Mouse (Mus musculus): ENCODE measurements around the gene Dusp12. TPM values are rescaled to one million over a fixed set of nuclear protein-coding genes. Genes with fewer than 3 reads are reported as not detected.

Gene Dusp12
- polyA plus RNA-seq, 1 experiment from 2014 or later, result 29.3 TPM

DNA sequence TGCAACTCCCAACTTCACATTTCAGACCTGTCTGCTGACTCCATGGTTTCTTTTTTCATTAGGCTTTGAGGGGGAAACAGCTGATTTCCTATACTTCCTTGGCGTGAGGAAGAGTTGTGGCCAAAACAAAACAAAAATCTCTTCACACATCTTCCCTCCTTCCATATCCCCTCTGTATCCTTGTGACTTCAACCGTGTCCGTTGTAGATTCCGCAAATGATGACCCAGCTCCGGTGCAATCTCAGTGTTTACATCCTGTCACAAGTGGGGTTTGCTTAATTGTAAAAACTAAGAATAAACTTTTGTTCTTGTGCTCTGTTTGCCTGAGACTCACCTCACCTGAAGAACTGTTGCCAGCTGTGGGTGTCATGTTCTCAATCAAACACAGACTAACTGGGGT is 18.1 kb upstream of the Dusp12 start:
- H3K36me3 ChIP-seq (ENCODE audit: control insufficient read depth, insufficient read depth, low read length), result no peaks in the 10 kb centered on the region
- no peak overlapping the region for H3K9ac ChIP-seq (ENCODE audit: low read length)
- ATAC-seq (replicated peaks; ENCODE audit: low FRiP score) (no peak), DNase-seq (ENCODE audit: low spot score) (no peak)
- WGBS, result 82% methylated on average over 5 of the region's 5 CpGs
- no peak overlapping the region for H3K4me2 ChIP-seq (ENCODE audit: low read depth, low read length, severe bottlenecking)
- H3K4me1 ChIP-seq (replicated peaks; ENCODE audit: control insufficient read depth, insufficient read depth, low read length), result peaks cover 2% of the 10 kb centered on the region; the same call in 1 of the 2 replicates
- no peak overlapping the region for H3K27ac ChIP-seq (ENCODE audit: low read depth, low read length)
- no peak overlapping the region for H3K4me3 ChIP-seq (ENCODE audit: low read depth, low read length)
- H3K9me3 ChIP-seq (ENCODE audit: control insufficient read depth, low read length), result no peaks in the 10 kb centered on the region
- peaks cover 22% of the 10 kb centered on the region for H3K27me3 ChIP-seq (ENCODE audit: control insufficient read depth, insufficient read depth, low read length)

- H3K4me2 ChIP-seq (ENCODE audit: low read depth, low read length, severe bottlenecking), result 0 out of 2 replicates have a peak overlapping the region, but pooled peaks have one; percentile 26
- peak; percentile 67; the same call in 1 of the 2 replicates for ATAC-seq (replicated peaks; ENCODE audit: low FRiP score)
- 24% methylated on average over 10 of the region's 10 CpGs for WGBS
Observed at GRCm38 (mm10) chr1:170901536-170902238, 16.3 kb upstream of the Dusp12 start.

DNA sequence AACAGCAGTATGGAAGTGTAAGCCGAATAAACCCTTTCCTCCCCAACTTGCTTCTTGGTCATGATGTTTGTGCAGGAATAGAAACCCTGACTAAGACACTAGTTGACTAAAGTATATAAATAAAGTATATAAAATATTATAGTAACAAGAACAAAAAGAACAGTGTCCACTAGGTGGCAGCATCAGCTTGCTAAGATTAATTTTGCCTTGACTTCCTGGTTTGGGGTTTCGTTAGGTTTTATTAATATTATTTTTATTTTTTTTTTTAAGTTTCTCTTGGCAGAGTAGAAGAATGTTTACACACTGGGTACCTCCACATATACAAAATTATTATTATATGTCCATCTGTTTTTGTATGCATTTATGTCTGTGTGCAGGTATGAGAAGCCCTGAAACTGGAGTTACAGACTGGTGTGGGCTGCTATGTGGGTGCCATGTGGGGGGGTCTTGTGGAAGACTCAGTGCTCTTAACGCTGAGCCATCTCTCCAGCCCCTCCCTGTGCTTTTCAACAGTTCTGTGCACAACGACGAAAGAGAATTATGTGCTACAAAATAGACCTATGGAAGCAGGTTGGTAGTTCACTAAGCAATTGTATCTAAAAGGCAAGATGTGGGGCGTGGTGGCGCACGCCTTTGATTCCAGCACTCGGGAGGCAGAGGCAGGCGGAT is 15.6 kb upstream of the Dusp12 start:
- Histone ChIP-seq H3K4me1 (replicated peaks; ENCODE audit: control insufficient read depth, insufficient read depth, low read length) (no peaks in the 10 kb centered on the region), H3K27me3 (ENCODE audit: control insufficient read depth, insufficient read depth, low read length) (no peaks in the 10 kb centered on the region; the same call in 1 of the 2 replicates), H3K27ac (ENCODE audit: low read depth, low read length) (no peak overlapping the region), H3K4me3 (ENCODE audit: low read depth, low read length) (no peak overlapping the region), H3K9me3 (ENCODE audit: control insufficient read depth, low read length) (no peaks in the 10 kb centered on the region), H3K9ac (ENCODE audit: low read length) (no peak overlapping the region), H3K4me2 (ENCODE audit: low read depth, low read length, severe bottlenecking) (no peak overlapping the region), H3K36me3 (ENCODE audit: control insufficient read depth, insufficient read depth, low read length) (no peaks in the 10 kb centered on the region)
- ATAC-seq (replicated peaks; ENCODE audit: low FRiP score), result no peak
- 39% methylated on average over 10 of the region's 10 CpGs for WGBS
- DNase-seq (ENCODE audit: low spot score), result no peak

More at GRCm38 (mm10) chr1:170901536-170902238, 16.3 kb upstream of the Dusp12 start:
- Histone ChIP-seq H3K36me3 (ENCODE audit: control insufficient read depth, insufficient read depth, low read length) (no peaks in the 10 kb centered on the region), H3K4me3 (ENCODE audit: low read depth, low read length) (no peak overlapping the region), H3K9me3 (ENCODE audit: control insufficient read depth, low read length) (no peaks in the 10 kb centered on the region), H3K27me3 (ENCODE audit: control insufficient read depth, insufficient read depth, low read length) (peaks cover 6% of the 10 kb centered on the region), H3K27ac (ENCODE audit: low read depth, low read length) (no peak overlapping the region), H3K4me1 (replicated peaks; ENCODE audit: control insufficient read depth, insufficient read depth, low read length) (no peaks in the 10 kb centered on the region), H3K9ac (ENCODE audit: low read length) (no peak overlapping the region)
- DNase-seq (ENCODE audit: low spot score), result peak; percentile 93

DNA sequence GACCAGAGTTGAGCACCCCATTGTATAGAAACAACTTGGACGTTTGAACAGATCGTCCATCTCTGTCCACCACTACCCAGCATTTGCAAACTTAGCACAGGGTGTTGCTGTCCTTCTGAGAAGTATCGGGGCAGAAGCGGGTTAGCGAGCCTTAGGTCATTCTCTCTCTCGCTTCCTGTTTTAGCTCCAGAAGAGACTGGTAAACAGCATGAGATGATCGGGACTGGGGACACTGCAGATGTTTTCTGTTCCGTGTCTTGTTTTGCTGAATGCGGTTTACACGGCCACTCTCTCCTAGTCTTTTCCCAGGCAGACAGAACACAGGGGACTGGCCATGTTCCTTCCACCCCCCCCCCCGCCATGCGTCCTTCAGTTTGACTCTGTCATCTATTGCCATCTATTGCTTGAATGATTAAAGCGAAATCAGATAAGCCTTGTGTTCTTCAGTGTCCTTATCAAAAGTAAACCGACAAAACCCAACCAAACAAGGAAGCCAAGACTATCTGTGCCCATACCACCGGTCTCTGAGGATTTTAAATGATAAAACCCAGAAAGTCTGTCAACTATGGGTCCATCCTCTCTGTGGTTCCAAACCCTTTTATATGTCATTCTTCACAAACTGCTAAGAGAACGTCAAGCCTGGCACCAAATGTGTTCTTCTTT is 13.2 kb upstream of the Dusp12 start:
- ATAC-seq (replicated peaks; ENCODE audit: low FRiP score) (no peak), DNase-seq (ENCODE audit: low spot score) (no peak)
- no peaks in the 10 kb centered on the region for H3K36me3 ChIP-seq (ENCODE audit: control insufficient read depth, insufficient read depth, low read length)
- H3K27me3 ChIP-seq (ENCODE audit: control insufficient read depth, insufficient read depth, low read length), result no peaks in the 10 kb centered on the region
- H3K4me1 ChIP-seq (replicated peaks; ENCODE audit: control insufficient read depth, insufficient read depth, low read length), result no peaks in the 10 kb centered on the region
- 80% methylated on average over 16 of the region's 16 CpGs for WGBS
- H3K4me2 ChIP-seq (ENCODE audit: low read depth, low read length, severe bottlenecking), result no peak overlapping the region
- no peaks in the 10 kb centered on the region for H3K9me3 ChIP-seq (ENCODE audit: control insufficient read depth, low read length)
- no peak overlapping the region for H3K9ac ChIP-seq (ENCODE audit: low read length)
- H3K4me3 ChIP-seq (ENCODE audit: low read depth, low read length), result no peak overlapping the region
- no peak overlapping the region for H3K27ac ChIP-seq (ENCODE audit: low read depth, low read length)

- Histone ChIP-seq H3K36me3 (ENCODE audit: control insufficient read depth, insufficient read depth, low read length) (no peaks in the 10 kb centered on the region), H3K27me3 (ENCODE audit: control insufficient read depth, insufficient read depth, low read length) (no peaks in the 10 kb centered on the region), H3K4me3 (ENCODE audit: low read depth, low read length) (no peak overlapping the region), H3K9ac (ENCODE audit: low read length) (no peak overlapping the region), H3K4me1 (replicated peaks; ENCODE audit: control insufficient read depth, insufficient read depth, low read length) (no peaks in the 10 kb centered on the region), H3K27ac (ENCODE audit: low read depth, low read length) (no peak overlapping the region), H3K9me3 (ENCODE audit: control insufficient read depth, low read length) (no peaks in the 10 kb centered on the region), H3K4me2 (ENCODE audit: low read depth, low read length, severe bottlenecking) (no peak overlapping the region)
- 86% methylated on average over 5 of the region's 5 CpGs for WGBS
- DNase-seq (ENCODE audit: low spot score), result no peak
- no peak for ATAC-seq (replicated peaks; ENCODE audit: low FRiP score)
Observed at GRCm38 (mm10) chr1:170896651-170897281, 11.4 kb upstream of the Dusp12 start.

DNA sequence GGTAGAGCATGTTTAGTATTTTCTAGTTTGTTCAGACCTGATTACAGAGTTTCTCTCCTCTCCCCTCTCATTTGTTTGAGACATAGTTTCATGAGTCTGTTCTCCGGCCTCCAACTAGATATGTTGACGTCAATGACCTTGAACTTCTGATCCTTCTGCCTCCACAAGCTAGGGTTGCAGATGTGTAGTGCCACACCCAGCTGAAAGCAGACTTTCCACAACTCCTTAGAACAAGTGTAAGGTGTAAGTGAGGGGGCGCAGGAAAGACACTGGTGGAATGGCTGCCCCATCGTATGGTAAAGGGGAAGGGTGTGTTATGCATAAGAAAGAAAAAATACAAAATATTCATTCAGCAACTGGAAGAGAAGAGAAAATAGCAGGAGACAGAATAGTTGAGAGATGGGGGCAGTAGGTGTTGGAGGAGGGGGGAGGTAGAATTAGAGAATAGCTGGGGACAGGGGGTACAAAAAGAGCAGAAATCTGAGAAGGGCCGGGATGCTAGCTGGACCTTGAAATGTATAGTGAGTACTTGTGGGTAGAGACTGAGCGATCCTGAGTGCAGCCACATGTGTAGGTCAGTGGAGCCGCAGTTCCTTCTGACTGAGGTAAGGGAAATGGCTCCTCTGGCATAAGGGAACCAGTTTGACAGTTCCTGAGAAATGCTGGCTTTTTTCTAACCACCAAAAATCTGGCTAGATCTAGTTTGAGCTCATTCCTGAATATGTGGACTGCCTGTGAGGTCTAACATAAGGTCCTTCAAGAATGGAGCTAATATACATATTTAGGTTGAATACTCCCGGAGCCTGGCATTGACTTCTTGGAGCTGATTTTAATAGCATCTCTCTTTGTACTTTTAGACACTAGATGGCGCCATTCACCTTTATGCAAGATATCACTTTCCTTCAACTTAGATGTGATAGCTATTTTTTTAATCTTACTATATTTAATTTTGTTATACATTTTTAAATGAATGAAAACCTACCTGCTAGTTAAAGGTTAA is 9.6 kb upstream of the Dusp12 start:
- Histone ChIP-seq H3K9me3 (ENCODE audit: control insufficient read depth, low read length) (no peaks in the 10 kb centered on the region), H3K27me3 (ENCODE audit: control insufficient read depth, insufficient read depth, low read length) (no peaks in the 10 kb centered on the region), H3K9ac (ENCODE audit: low read length) (no peak overlapping the region), H3K4me2 (ENCODE audit: low read depth, low read length, severe bottlenecking) (no peak overlapping the region), H3K4me3 (ENCODE audit: low read depth, low read length) (no peak overlapping the region), H3K27ac (ENCODE audit: low read depth, low read length) (no peak overlapping the region), H3K4me1 (replicated peaks; ENCODE audit: control insufficient read depth, insufficient read depth, low read length) (no peaks in the 10 kb centered on the region), H3K36me3 (ENCODE audit: control insufficient read depth, insufficient read depth, low read length) (no peaks in the 10 kb centered on the region)
- 62% methylated on average over 9 of the region's 9 CpGs for WGBS
- DNase-seq (ENCODE audit: low spot score), result no peak
- ATAC-seq (replicated peaks; ENCODE audit: low FRiP score), result no peak

DNA sequence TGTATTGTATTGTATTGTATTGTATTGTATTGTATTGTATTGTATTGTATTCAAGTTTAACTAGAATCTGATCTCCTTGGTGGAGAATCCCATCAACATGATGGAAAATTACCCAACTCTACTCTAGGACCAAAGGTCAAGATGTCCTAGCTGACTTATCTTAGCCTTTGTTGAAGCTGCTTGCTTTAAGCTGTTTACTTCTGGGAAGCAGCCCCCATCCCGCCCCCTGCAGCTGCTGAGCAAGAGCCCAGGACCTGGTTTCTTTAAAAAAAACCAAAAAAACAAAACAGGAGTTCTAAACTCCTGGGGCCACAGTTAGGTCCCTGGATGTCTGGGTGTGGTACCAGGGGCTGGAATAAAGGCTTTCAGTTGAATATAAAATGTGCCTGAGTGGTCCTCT is 6.9 kb upstream of the Dusp12 start:
- no peak for DNase-seq (ENCODE audit: low spot score)
- no peak for ATAC-seq (replicated peaks; ENCODE audit: low FRiP score)
- no peak overlapping the region for H3K27ac ChIP-seq (ENCODE audit: low read depth, low read length)
- H3K27me3 ChIP-seq (ENCODE audit: control insufficient read depth, insufficient read depth, low read length), result no peaks in the 10 kb centered on the region
- H3K4me1 ChIP-seq (replicated peaks; ENCODE audit: control insufficient read depth, insufficient read depth, low read length), result no peaks in the 10 kb centered on the region
- no peaks in the 10 kb centered on the region for H3K36me3 ChIP-seq (ENCODE audit: control insufficient read depth, insufficient read depth, low read length)
- H3K9ac ChIP-seq (ENCODE audit: low read length), result no peak overlapping the region
- WGBS, result 34% methylated on average over 1 of the region's 1 CpGs
- no peaks in the 10 kb centered on the region for H3K9me3 ChIP-seq (ENCODE audit: control insufficient read depth, low read length)
- H3K4me3 ChIP-seq (ENCODE audit: low read depth, low read length), result no peak overlapping the region
- no peak overlapping the region for H3K4me2 ChIP-seq (ENCODE audit: low read depth, low read length, severe bottlenecking)

- H3K4me1 ChIP-seq (replicated peaks; ENCODE audit: control insufficient read depth, insufficient read depth, low read length), result no peaks in the 10 kb centered on the region
- 79% methylated on average over 2 of the region's 2 CpGs for WGBS
- H3K27ac ChIP-seq (ENCODE audit: low read depth, low read length), result no peak overlapping the region
- H3K4me3 ChIP-seq (ENCODE audit: low read depth, low read length), result no peak overlapping the region
- no peak overlapping the region for H3K9ac ChIP-seq (ENCODE audit: low read length)
- H3K27me3 ChIP-seq (ENCODE audit: control insufficient read depth, insufficient read depth, low read length), result no peaks in the 10 kb centered on the region
- no peaks in the 10 kb centered on the region for H3K36me3 ChIP-seq (ENCODE audit: control insufficient read depth, insufficient read depth, low read length)
- H3K4me2 ChIP-seq (ENCODE audit: low read depth, low read length, severe bottlenecking), result no peak overlapping the region
- DNase-seq (ENCODE audit: low spot score) (no peak), ATAC-seq (replicated peaks; ENCODE audit: low FRiP score) (no peak)
- no peaks in the 10 kb centered on the region for H3K9me3 ChIP-seq (ENCODE audit: control insufficient read depth, low read length)
Observed at GRCm38 (mm10) chr1:170891646-170892045, 6.3 kb upstream of the Dusp12 start.
